8 mouse cellular contexts compared by ENCODE assay signal in the genomic region with DNA sequence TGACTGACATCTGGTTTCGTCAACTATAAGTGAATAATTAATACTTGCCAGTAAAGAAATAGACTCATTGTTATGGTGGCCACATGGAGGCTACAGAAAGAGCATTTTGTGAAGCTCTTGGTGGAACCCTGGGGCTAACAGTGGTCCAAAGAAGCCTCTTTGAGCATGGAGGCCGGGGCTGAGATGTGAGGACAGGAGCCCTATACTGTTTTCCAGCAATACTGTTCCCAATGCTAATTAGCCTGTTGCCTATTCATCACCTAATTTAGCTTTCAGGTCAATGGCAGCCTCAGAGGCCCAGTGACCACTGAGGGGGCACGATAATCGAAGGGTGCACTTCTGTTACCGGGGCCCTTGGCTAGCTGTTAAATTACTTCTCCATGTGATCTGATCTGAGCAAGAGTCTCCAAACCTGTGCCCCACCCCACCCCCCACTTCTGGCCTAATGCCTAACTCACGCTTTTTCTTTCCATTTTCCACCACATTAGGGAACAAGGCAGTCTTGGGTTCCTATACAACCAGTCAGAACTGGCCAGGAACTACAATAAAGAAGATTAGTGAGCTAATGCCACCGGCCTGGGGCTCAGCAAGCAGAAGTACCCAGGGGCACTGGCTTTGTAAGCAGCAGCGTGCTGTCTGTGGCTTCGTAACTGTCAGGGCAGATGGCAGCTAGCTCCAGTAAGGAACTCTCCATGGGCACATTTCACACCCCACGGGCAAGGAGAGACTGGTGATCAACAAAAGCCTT. TPM values are rescaled to one million over a fixed set of nuclear protein-coding genes. Genes with fewer than 3 reads are reported as not detected.
DNase-seq lines count a peak whose midpoint lies in the region; ATAC-seq lines count a peak whose summit lies in the region.

No protein-coding gene starts in this region.

- no peak overlapping the region; the same call in 1 of the 2 replicates for H3K9ac ChIP-seq in liver, embryonic 12.5 days
- no peak overlapping the region for H3K9ac ChIP-seq in liver, embryonic 11.5 days (ENCODE audit: low read depth, low read length)
- H3K9ac ChIP-seq in embryonic facial prominence, embryonic 14.5 days (ENCODE audit: low read depth, low read length): 0 out of 2 replicates have a peak overlapping the region, but pooled peaks have one; percentile 19

- no peaks in the 10 kb centered on the region for H3K9me3 ChIP-seq in liver, embryonic 12.5 days (replicated peaks)
- H3K9me3 ChIP-seq in liver, embryonic 11.5 days (ENCODE audit: control insufficient read depth, low read length): no peaks in the 10 kb centered on the region
- no peaks in the 10 kb centered on the region for H3K9me3 ChIP-seq in embryonic facial prominence, embryonic 14.5 days (ENCODE audit: control insufficient read depth, low read length)
- H3K9me3 ChIP-seq in megakaryocyte, embryonic 14.5 days: peaks cover 11% of the 10 kb centered on the region

- H3K4me2 ChIP-seq in liver, embryonic 12.5 days: peak overlapping the region; percentile 97; the same call in 1 of the 2 replicates
- no peak overlapping the region for H3K4me2 ChIP-seq in liver, embryonic 11.5 days
- H3K4me2 ChIP-seq in embryonic facial prominence, embryonic 14.5 days (ENCODE audit: low read depth, low read length): peak overlapping the region; percentile 99

- peaks cover 23% of the 10 kb centered on the region for H3K27me3 ChIP-seq in liver, embryonic 12.5 days (replicated peaks)
- H3K27me3 ChIP-seq in liver, embryonic 11.5 days (replicated peaks; ENCODE audit: control insufficient read depth, insufficient read depth, low read length): 0 out of 2 replicates have a peak, but pooled peaks cover 2% of the 10 kb centered on the region
- H3K27me3 ChIP-seq in embryonic facial prominence, embryonic 14.5 days (replicated peaks; ENCODE audit: control insufficient read depth, insufficient read depth, low read length): peaks cover 11% of the 10 kb centered on the region
- peaks cover 7% of the 10 kb centered on the region for H3K27me3 ChIP-seq in megakaryocyte, embryonic 14.5 days (replicated peaks)

- H3K4me3 ChIP-seq in liver, embryonic 12.5 days: no peak overlapping the region
- H3K4me3 ChIP-seq in liver, embryonic 11.5 days (ENCODE audit: low read depth, low read length): no peak overlapping the region
- no peak overlapping the region for H3K4me3 ChIP-seq in embryonic facial prominence, embryonic 14.5 days (ENCODE audit: low read depth, low read length)
- peak overlapping the region; percentile 82 for H3K4me3 ChIP-seq in megakaryocyte, embryonic 14.5 days (replicated peaks)

- WGBS in liver, embryonic 12.5 days (ENCODE audit: insufficient replicate concordance): 66% methylated on average over 10 of the region's 10 CpGs
- 73% methylated on average over 10 of the region's 10 CpGs for WGBS in liver, embryonic 11.5 days
- 62% methylated on average over 10 of the region's 10 CpGs for WGBS in embryonic facial prominence, embryonic 14.5 days

- intact Hi-C loops in heart, postnatal 36 days (cut with DNase I): no loop called here

- H3K27ac ChIP-seq in liver, embryonic 12.5 days: no peak overlapping the region
- no peak overlapping the region for H3K27ac ChIP-seq in liver, embryonic 11.5 days (ENCODE audit: low read depth, low read length)
- no peak overlapping the region for H3K27ac ChIP-seq in embryonic facial prominence, embryonic 14.5 days (replicated peaks; ENCODE audit: low read depth, low read length)

- H3K36me3 ChIP-seq in liver, embryonic 12.5 days: no peaks in the 10 kb centered on the region
- no peaks in the 10 kb centered on the region for H3K36me3 ChIP-seq in liver, embryonic 11.5 days (ENCODE audit: control insufficient read depth, insufficient read depth, low read length)
- H3K36me3 ChIP-seq in embryonic facial prominence, embryonic 14.5 days (ENCODE audit: control insufficient read depth, insufficient read depth, low read length): no peaks in the 10 kb centered on the region
- H3K36me3 ChIP-seq in megakaryocyte, embryonic 14.5 days (replicated peaks; ENCODE audit: low read length): peaks cover 25% of the 10 kb centered on the region

- peaks cover 22% of the 10 kb centered on the region for H3K4me1 ChIP-seq in liver, embryonic 12.5 days
- peaks cover 9% of the 10 kb centered on the region; the same call in 1 of the 2 replicates for H3K4me1 ChIP-seq in liver, embryonic 11.5 days (replicated peaks; ENCODE audit: control insufficient read depth, insufficient read depth, low read length)
- peaks cover 19% of the 10 kb centered on the region for H3K4me1 ChIP-seq in embryonic facial prominence, embryonic 14.5 days (ENCODE audit: control insufficient read depth, insufficient read depth, low read length)
- H3K4me1 ChIP-seq in megakaryocyte, embryonic 14.5 days: peaks cover 89% of the 10 kb centered on the region

- ATAC-seq in liver, embryonic 12.5 days: no peak
- no peak for ATAC-seq in liver, embryonic 11.5 days (replicated peaks; ENCODE audit: low FRiP score)
- ATAC-seq in embryonic facial prominence, embryonic 14.5 days (ENCODE audit: low read depth): 0 out of 2 replicates have a peak, but pooled peaks have one; percentile 27

- no peak for DNase-seq in liver, embryonic 11.5 days (ENCODE audit: low spot score)
- DNase-seq in embryonic facial prominence, embryonic 14.5 days (ENCODE audit: low spot score): no peak
- DNase-seq in thymus, postnatal 25 days: peak; percentile 53
- no peak for DNase-seq in heart, postnatal 36 days
- DNase-seq in frontal cortex, postnatal 25 days (ENCODE audit: low spot score in 2 of 2): no peak
- DNase-seq in adrenal gland, postnatal 10 days: no peak

RNA-seq across cellular contexts. Expression of gene Cyfip2, which starts 2.7 kb away (rescaled TPM):
- 4.9 TPM in 2 replicates for polyA plus RNA-seq in liver, embryonic 12.5 days (2016; fragmentation: Nextera tagmentation; extraction: Ambion mirVana)
- polyA plus RNA-seq in liver, embryonic 11.5 days (2014; fragmentation: Nextera tagmentation; extraction: Ambion mirVana): 8.7 and 8.9 TPM in 2 replicates
- 13.4 TPM in 2 replicates for polyA plus RNA-seq in embryonic facial prominence, embryonic 14.5 days (2014; fragmentation: Nextera tagmentation; extraction: Ambion mirVana)
- 2.3 and 3.2 TPM in 2 replicates for polyA plus RNA-seq in megakaryocyte, embryonic 14.5 days (2012; ENCODE audit: insufficient read depth, low replicate concordance)
- total RNA-seq in heart, postnatal 36 days (2021): 10 to 100 TPM; 61.9 to 65.1 TPM
- 10 to 100 TPM; 35.4 to 39.7 TPM for total RNA-seq in adrenal gland, postnatal 10 days (2021)
